Mouse (Mus musculus): ENCODE measurements at regions not wholly inside any gene's neighbourhood (a gene's known extent, or its start where the extent isn't known, plus 50 kb on each side); places are given as distances from the start of the nearest gene placed in this dataset.

DNA sequence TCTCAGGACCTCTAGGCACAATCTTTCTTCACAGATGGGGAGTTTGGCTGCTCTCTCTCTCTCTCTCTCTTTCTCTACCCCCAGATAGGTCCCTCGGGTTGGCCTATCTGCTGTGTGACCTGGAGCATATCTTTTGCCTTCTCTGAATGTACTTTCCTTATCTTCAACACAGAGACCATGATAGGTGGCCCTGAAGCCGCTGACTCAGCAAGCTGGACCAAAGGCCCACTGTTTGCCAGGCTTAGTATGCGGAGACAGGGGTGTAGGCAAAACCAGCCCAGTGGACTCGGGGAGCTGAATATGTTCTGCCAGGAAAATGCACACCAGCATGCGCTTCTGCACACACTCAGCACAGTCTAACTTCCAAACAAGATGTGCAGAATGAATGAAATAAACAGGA, 150.7 kb upstream of the Rybp start:
- no peak for TF ChIP-seq CTCF (IDR thresholded peaks at IDR 0.05; ENCODE audit: extremely low read depth, insufficient read depth, low read length)
- TF ChIP-seq POLR2A (IDR thresholded peaks at IDR 0.05; ENCODE audit: extremely low read depth, insufficient read depth, low read length), result no peak

Data from cortical plate, adult 2 months (tissue).